Mouse (Mus musculus): Measurements from ENCODE around the gene Mon2. TPM values are rescaled to one million over a fixed set of nuclear protein-coding genes. Genes with fewer than 3 reads are reported as not detected.
A peak's percentile ranks its signal among the peaks of the same experiment; 100 is the strongest.
"Not testable (repeated sequence)": the region's sequence is repeated elsewhere in the genome, so short reads cannot be mapped to it uniquely, and the experiment has no call there.

Mon2 gene
- polyA plus RNA-seq, 1 experiment: 69.0 TPM

DNA sequence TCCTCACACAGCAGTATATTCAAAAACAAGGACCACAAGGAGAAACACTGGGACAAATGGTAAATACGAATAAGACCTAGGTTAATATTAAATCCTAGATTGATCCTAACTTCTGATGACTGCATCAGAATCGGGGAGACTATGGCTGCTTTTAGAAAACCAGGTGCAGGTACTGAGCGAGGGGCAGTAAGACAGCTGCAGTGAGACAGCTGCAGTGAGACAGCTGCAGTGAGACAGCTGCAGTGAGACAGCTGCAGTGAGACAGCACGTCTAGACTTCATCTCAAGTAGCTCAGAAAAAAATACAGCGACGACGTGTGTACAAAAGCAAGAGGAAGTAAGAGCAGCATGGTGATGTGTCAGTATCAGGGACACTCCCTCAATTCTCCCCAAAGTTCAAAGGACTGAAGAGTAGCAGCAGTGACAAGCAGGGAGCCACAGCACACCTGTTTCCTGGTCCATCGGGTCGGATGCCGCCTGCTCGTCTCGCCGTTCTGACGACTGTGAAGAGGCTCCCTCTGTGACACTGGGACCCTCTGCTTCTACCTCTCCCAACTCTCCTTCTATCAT lies 44.1 kb downstream of the Mon2 start:
- H3K4me3 ChIP-seq (replicated peaks; ENCODE audit: extremely low read depth, low read depth, low read length): no peak overlapping the region
- no peak for TF ChIP-seq CTCF (IDR thresholded peaks at IDR 0.05; ENCODE audit: insufficient read depth, low read length)

DNA sequence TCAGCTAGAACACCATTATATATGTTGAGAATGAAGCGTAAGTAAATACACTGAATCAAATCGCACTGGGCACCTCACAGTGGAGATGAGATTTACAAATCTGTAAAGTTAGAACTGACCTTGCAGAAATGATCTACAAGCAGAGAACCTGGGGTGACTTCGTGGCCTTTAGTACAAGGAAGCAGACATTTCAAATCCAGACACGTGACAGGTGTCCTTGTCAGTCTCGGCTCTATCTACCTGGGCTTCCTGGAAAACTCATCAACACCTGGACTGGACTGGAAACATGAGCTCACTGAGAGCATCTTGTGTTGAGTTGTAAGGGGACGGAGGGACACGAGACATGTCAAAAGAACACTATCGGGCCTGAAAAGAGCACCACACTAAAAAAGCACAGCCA lies 44.9 kb downstream of the Mon2 start:
- TF ChIP-seq CTCF (IDR thresholded peaks at IDR 0.05; ENCODE audit: insufficient read depth, low read length) (no peak), POLR2A (IDR thresholded peaks at IDR 0.05; ENCODE audit: borderline replicate concordance, extremely low read depth, low read depth, low read length) (no peak)
- Histone ChIP-seq H3K4me1 (ENCODE audit: control insufficient read depth, insufficient read depth, low read length) (no peaks in the 10 kb centered on the region), H3K4me3 (replicated peaks; ENCODE audit: extremely low read depth, low read depth, low read length) (no peak overlapping the region)
- 93% methylated on average over 8 of the region's 8 CpGs for WGBS
- no peak for DNase-seq

More for the DNA sequence above, 44.1 kb downstream of the Mon2 start:
- no peak for DNase-seq
- WGBS: 76% methylated on average over 14 of the region's 14 CpGs
- H3K4me1 ChIP-seq (ENCODE audit: control insufficient read depth, insufficient read depth, low read length): no peaks in the 10 kb centered on the region

- Histone ChIP-seq H3K4me3 (replicated peaks; ENCODE audit: extremely low read depth, low read depth, low read length) (no peak overlapping the region), H3K4me1 (ENCODE audit: control insufficient read depth, insufficient read depth, low read length) (no peaks in the 10 kb centered on the region)
- TF ChIP-seq POLR2A (IDR thresholded peaks at IDR 0.05; ENCODE audit: borderline replicate concordance, extremely low read depth, low read depth, low read length): no peak
- no peak for TF ChIP-seq CTCF (IDR thresholded peaks at IDR 0.05; ENCODE audit: insufficient read depth, low read length)
- WGBS: 95% methylated on average over 9 of the region's 9 CpGs
- DNase-seq: no peak
These were observed 45.7 kb downstream of the Mon2 start for GRCm38 (mm10) chr10:123030589-123030988.

DNA sequence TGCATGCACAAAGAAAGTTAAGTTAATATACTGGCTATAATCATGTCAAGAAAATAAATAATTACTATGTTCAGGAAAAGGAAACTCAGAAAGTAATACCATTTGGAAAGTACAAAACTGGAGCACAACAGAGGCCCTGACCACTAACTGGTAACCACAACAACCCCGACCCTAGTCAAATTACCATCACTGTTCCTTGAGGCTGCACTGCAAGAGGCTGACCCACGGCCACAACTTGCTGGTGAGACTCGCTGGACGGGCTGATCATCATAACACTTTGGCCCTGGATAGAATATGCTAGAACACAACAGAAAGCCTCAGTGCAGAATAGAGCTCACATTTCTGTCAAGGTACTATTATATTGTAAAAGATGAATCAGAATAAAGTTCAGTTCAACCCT lies 47.4 kb downstream of the Mon2 start:
- no peak for TF ChIP-seq POLR2A (IDR thresholded peaks at IDR 0.05; ENCODE audit: borderline replicate concordance, extremely low read depth, low read depth, low read length)
- H3K4me1 ChIP-seq (ENCODE audit: control insufficient read depth, insufficient read depth, low read length): no peaks in the 10 kb centered on the region
- WGBS: 88% methylated on average over 4 of the region's 4 CpGs

GRCm38 (mm10) chr10:123026736-123027135 lies 49.6 kb downstream of the Mon2 start:
- H3K4me1 ChIP-seq (ENCODE audit: control insufficient read depth, insufficient read depth, low read length); H3K4me3 ChIP-seq (replicated peaks; ENCODE audit: extremely low read depth, low read depth, low read length); DNase-seq: not testable (repeated sequence)
- 77% methylated on average over 4 of the region's 4 CpGs for WGBS

More for the DNA sequence above, 47.4 kb downstream of the Mon2 start:
- no peak for DNase-seq
- H3K4me3 ChIP-seq (replicated peaks; ENCODE audit: extremely low read depth, low read depth, low read length): no peak overlapping the region

- Histone ChIP-seq H3K4me3 (replicated peaks; ENCODE audit: extremely low read depth, low read depth, low read length) (no peak overlapping the region), H3K4me1 (ENCODE audit: control insufficient read depth, insufficient read depth, low read length) (no peaks in the 10 kb centered on the region)
- no peak for DNase-seq
- 66% methylated on average over 18 of the region's 18 CpGs for WGBS
- no peak for TF ChIP-seq POLR2A (IDR thresholded peaks at IDR 0.05; ENCODE audit: borderline replicate concordance, extremely low read depth, low read depth, low read length)
- no peak for TF ChIP-seq CTCF (IDR thresholded peaks at IDR 0.05; ENCODE audit: insufficient read depth, low read length)
These were observed 62.9 kb downstream of the Mon2 start for GRCm38 (mm10) chr10:123013435-123013834.

DNA sequence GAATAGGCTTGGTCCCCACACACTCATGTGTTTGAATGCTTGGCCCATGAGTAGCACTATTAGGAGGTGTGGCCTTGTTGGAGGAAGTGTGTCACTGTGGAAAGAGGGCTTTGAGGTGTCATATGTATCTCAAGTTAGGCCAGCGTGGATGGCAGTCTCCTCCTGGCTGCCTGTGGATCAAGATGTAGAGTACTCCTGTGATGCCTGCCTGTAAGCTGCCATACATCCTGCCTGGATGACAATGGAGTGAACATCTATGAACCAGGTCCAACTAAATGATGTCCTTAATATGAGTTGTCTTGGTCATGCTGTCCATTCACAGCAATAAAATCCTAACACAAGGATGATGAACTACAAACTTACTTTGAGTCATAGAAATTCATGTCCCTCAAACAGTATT lies 64.9 kb downstream of the Mon2 start:
- WGBS: 63% methylated on average over 1 of the region's 1 CpGs

DNA sequence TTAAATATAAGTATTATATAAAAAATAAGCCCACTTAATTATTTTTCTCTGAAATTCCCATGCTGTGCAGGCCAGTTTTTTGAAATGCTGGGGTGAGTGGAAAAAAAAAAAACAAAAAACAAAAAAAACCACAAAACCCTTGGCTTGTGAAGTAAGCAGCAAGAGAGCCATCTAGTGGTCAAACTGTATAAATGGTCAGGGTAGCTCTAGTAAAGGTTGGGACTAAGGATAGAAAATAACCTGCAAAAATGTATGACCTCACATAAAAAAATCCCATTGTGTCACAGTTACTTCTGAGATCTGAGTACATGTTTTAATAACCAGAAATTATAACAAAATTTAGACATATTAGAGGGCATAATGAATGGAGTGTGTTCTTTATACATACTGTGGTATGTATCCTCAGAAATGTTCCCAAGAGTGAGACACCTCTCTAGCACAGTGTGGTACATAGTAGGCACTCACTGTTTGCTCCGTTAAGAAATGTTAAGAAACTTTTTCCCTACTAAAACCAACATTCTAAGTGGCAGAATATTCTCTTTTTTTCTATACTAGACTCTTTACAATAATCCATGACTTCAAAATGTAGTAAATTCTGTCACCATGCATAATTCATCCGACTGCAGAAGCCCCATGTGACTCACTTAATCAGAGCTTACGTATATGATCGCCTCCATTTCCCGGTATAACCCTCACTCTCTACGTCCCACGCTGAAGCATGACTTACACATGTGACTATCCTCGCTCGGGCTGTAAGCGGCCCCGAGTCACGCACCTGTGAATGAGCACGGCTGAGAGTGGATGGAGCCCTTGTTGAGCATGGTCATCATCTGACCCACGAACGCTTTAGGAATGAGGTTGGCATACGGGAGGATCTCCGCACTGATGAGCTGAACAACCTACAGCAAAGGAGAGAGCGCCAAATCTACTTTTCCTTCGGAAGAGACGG lies 70.8 kb downstream of the Mon2 start:
- TF ChIP-seq CTCF (IDR thresholded peaks at IDR 0.05; ENCODE audit: insufficient read depth, low read length): 0 out of 2 replicates have a peak, but pooled peaks have one; percentile 12
- no peak for TF ChIP-seq POLR2A (IDR thresholded peaks at IDR 0.05; ENCODE audit: borderline replicate concordance, extremely low read depth, low read depth, low read length)
- no peak for DNase-seq
- H3K4me1 ChIP-seq (ENCODE audit: control insufficient read depth, insufficient read depth, low read length): no peaks in the 10 kb centered on the region
- no peak overlapping the region for H3K4me3 ChIP-seq (replicated peaks; ENCODE audit: extremely low read depth, low read depth, low read length)
- WGBS: 90% methylated on average over 20 of the region's 20 CpGs

More for the DNA sequence above, 64.9 kb downstream of the Mon2 start:
- TF ChIP-seq CTCF (IDR thresholded peaks at IDR 0.05; ENCODE audit: insufficient read depth, low read length): no peak
- no peak for TF ChIP-seq POLR2A (IDR thresholded peaks at IDR 0.05; ENCODE audit: borderline replicate concordance, extremely low read depth, low read depth, low read length)
- no peak overlapping the region for H3K4me3 ChIP-seq (replicated peaks; ENCODE audit: extremely low read depth, low read depth, low read length)
- no peaks in the 10 kb centered on the region for H3K4me1 ChIP-seq (ENCODE audit: control insufficient read depth, insufficient read depth, low read length)
- DNase-seq: no peak

DNA sequence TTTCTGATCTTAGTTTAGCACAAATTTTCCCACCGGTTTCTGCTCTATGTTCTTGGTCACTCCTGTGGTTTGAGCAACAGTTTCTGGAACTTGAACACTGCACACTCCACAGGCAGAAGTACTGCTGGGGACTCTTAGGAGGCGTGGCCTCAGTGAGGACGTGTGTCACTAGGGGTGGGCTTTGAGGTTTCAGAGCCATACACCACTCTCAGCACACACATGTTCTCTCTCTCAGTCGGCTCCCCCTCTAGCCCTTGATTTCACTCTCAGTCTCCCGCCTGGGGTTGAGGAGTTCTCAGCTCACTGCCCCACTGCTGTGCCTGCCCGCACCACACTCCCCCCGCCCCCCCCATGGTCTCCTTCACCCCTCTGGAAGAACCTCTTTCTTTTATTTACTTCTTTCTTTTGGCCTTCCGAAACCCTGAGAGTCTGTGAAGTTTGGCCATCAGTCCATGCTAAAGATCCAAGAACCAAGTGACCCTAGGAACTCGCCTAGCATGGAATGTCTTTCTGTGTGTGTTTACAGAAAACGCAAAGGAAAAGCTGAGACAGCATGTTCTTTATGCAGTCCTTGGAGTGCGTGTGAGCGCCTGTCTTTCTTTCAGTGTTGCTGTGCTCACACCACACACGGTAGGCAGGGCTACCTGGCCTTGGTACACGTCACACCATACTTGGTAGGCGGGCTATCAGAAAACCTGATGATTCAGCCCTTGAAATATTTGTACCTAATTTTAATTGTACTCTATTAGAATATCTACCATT lies 71.6 kb downstream of the Mon2 start:
- no peak overlapping the region for H3K4me3 ChIP-seq (replicated peaks; ENCODE audit: extremely low read depth, low read depth, low read length)
- TF ChIP-seq CTCF (IDR thresholded peaks at IDR 0.05; ENCODE audit: insufficient read depth, low read length): no peak
- TF ChIP-seq POLR2A (IDR thresholded peaks at IDR 0.05; ENCODE audit: borderline replicate concordance, extremely low read depth, low read depth, low read length): no peak
- H3K4me1 ChIP-seq (ENCODE audit: control insufficient read depth, insufficient read depth, low read length): no peaks in the 10 kb centered on the region
- WGBS: 68% methylated on average over 15 of the region's 15 CpGs
- no peak for DNase-seq
